Mouse (Mus musculus): ENCODE data around the gene Afap1l2.

- TF ChIP-seq ZNF384 (IDR thresholded peaks at IDR 0.05; ENCODE audit: low read depth, low read length) (no peak), POLR2A (IDR thresholded peaks at IDR 0.05; ENCODE audit: low read depth, low read length) (no peak)
Observed at GRCm38 (mm10) chr19:56921744-56922143, 86.3 kb downstream of the Afap1l2 start.
